Mouse (Mus musculus): Measurements from ENCODE around the gene Gm10974.
A peak's percentile ranks its signal among the peaks of the same experiment; 100 is the strongest.

Gm10974 gene

DNA sequence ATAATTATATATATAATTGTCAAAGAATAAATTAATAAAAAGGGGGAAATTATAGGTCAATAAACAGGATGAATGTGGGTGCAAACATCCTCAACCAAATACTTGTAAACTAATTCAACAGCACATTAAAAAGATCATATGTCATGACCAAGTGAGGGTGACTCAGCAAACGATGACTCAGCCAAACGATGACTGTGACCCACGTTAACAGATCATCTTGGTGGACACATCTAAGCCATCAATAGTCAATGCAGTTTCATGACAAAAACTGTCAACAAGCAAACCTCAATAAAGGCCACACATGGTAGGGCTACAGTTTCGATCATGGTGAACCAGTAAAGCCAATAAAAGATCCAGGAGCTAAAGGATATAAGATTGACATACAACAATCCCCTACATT, 6.7 kb upstream of the Gm10974 start:
- DNase-seq (ENCODE audit: low read depth, low spot score): peak; percentile 19

DNA sequence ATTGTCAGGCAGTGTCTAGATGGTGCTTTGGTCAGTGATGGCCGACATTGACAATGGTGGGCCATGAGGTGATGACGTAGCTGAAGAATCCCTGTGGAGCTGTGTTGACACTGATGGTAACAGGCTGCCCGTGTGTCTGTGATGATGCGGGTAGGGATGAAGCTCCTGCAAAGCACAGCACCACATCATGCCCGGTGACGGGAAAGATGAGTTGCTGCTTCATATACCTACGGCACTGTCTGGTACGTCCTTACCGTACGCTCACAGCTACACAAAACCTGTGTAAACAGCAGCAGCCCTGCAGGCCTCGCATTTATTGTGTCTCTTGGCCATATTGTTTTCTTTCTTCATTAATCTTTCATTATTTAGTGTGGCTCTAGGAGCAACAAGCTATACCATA, 1.2 kb upstream of the Gm10974 start:
- DNase-seq (ENCODE audit: low read depth, low spot score): no peak

DNA sequence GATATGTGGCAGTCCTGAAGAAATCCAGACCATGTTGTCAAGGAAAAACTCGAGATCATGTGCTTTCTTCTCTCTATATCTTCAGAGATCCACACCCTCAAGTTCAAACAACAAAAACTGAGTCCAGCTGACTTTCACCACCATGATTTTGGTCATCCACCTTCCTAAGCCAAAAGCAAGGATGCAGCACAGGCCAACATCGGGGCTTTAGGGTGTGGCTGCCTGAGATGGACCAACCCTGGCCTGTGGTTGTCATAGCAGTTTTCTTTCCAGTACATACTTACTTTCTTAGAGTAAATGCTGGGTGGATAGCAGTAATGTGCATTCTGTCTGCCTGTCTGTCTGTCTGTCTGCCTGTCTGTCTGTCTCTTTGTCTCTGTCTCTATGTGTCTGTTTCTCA, 294 bp upstream of the Gm10974 start:
- no peak for DNase-seq (ENCODE audit: low read depth, low spot score)

DNA sequence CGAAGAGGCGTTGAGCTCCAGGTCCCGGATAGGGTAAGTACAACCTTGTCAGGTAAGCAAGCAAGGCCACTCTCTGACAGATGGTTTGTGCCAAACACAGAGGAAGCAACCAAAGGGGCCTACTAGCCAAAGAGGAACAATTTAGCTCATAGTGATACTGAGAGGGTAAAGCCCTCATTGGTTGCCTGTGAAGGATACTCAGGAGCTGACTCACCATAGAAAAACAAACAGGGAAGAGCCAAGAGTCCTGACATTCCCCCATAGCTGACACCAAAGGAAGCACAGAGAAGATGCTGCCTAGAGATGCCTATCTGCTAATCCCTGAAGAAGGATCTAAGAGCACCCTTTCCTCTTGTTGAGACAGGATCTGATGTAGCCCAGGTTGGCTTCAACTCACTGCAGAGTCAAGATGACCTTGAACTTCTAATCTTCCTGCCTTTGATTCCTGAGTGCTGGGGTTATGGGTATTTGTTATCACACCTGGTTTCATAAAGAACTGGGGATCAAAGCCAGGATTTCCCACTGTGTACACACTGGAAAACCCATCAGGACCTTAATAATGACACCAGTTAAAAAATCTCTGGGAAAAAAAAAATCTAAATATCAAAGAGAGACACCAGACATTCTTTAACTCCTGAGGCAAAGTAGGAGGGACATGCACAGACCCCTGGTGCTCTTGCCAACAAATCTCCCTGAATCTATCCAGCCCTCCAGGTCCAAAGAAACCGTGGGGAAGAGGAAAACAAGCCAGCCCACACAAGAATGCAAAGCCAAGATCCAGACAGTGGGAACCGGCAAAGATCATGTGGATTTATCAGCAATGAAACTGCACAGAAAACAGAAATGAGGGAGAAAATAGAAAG, 3.6 kb downstream of the Gm10974 start:
- no peak for DNase-seq (ENCODE audit: low read depth, low spot score)

DNA sequence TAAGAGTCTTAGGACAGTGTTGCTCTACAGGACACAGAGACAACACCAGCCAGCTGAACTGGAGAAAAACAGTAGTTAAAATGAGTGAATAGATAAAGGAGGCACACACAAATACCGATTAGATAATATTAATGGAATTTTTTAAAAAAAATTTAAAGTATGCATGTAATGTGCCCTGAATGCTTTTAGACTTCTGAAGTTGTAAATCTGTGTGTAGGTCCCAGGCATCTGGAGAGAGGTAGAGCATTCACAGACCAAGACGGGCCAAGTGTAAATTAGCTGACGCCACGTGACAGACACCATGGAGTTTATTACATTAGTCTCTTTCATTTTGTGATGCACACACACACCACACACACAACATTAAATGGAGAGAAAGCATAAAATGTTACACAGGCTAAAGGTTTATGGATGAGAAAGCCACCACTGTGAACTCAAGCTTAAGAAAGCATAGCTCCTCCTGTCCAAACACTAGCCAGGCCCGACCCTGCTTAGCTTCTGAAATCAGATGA, 4.3 kb downstream of the Gm10974 start:
- DNase-seq (ENCODE audit: low read depth, low spot score): no peak

DNA sequence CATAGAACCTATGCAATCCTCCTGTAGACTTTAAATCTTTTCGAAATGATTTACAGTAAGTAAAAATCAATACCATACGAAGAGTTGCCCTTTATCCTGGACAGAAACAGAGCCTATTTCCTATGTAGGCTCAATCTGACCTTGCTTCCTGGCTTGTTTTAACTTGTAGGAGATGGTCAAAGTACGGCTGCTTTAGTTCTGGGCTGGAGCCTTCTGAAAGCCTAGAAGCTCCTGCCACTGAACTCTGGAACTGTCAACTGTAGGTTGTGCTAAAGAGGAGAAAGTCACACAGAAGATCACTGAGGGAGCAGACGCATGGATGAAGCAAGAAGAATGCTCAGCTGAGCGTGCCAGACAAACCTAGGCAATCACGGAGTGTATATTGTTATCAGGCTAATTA, 5.3 kb downstream of the Gm10974 start:
- no peak for DNase-seq (ENCODE audit: low read depth, low spot score)

DNA sequence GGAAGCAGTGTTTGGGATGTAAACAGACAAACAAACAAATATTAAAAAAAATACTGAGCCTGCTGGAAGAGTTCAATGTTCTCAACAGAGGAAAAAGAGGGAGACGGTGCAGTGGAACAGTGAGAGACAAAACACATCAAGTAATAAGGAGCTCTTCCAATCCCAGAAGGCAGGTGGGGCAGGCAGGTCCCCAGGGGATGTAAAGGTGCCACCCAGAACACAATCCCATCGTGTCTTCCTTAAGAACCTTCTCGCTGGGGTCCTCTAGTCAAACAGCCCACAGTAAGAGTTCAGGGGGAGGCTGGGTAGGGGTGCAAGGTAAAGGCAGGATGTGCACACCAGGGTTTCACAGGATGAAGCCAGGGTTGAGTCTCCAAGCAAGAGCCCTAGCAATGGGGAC, 7.7 kb downstream of the Gm10974 start:
- no peak for DNase-seq (ENCODE audit: low read depth, low spot score)

DNA sequence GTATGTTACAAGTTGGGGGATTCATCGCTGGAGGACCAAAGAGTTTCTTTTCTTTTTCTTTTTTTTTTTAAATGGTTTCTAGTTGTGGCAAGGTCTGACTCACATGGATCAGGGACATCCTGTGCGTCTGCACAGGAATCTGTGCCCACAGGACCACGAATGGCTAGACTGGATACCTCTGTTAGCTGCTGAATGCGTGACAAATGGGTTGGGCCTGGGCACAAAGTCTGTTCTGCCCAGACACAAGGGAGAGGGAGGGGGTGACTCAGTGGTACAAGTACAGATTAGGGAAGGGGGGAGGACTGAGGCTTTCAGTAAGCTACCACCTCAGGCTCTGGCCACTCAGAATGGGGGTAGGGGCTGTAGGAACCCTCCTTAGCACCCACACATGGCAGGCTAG, 10.0 kb downstream of the Gm10974 start:
- DNase-seq (ENCODE audit: low read depth, low spot score): no peak

DNA sequence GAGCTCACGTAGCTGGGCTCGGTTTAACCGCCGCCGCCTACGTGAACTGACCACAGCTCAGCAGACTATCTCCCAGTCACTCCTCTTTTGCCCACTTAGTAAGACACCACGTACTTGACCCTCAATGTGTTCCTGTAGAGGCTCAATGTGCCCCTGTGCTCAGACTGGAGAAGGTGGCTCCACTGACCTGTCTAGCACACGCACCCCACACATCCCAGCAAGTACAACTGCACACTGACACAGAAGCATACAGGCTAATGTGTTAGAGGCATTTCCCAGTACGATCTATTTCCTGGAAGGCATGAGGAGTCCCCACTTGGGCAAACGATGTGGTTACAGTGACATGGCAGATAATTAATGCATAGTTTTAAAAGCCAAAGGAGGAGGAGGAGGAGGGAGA, 10.9 kb downstream of the Gm10974 start:
- no peak for DNase-seq (ENCODE audit: low read depth, low spot score)

DNA sequence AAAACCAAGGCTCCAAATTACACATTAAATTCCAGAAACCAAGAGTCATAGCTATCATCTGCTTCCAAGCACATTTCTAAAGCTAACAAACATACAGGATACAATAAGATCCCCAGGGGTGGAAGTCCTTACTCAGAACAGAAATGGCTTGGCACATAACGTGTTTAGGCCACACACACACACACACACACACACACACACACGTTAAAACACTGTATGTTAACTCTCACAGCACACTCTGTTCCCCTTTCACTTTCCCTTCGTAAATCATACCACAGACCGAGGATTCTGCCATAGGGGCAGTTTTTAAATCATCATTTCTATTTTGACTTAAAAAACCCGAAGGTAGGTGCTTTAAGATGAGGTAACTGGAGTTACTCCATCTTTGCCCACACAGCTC, 18.5 kb downstream of the Gm10974 start:
- no peak for DNase-seq (ENCODE audit: low read depth, low spot score)

DNA sequence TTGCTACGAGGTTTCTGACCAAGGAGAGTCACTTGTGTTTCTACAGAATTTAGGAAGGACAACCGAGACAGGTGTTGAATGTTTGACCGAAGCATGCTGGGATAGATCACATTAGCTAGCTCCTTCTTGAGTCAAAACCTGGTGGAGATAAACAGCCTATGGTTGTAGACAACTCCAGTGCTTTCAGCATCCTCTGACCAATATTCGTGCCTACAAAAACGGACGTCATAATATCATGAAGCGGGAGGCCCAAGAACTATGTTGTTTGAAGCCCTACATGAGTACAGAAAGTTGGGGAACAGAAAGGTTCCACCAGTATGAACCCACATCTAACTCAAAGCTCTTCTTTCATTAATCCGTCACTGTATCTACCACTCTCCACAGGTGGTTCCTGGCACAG, 19.2 kb downstream of the Gm10974 start:
- DNase-seq (ENCODE audit: low read depth, low spot score): no peak

DNA sequence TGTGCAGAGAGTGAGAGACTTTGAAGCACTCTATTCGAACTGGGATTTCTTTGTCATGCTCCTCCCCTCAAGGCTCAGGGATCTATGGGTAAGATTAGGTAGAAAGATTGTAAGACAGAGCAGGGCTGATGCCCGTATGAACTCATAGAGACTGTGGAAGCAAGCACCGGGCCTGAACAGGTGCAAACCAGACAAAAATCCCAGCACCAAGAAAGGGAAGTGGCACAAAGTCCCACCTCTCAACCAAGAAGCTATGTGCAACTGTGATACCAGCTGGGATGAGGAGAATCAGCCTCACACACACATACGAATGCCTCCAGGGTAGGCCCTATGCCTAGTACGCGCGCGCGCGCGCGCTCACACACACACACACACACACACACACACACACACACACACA, 20.1 kb downstream of the Gm10974 start:
- DNase-seq (ENCODE audit: low read depth, low spot score): no peak

DNA sequence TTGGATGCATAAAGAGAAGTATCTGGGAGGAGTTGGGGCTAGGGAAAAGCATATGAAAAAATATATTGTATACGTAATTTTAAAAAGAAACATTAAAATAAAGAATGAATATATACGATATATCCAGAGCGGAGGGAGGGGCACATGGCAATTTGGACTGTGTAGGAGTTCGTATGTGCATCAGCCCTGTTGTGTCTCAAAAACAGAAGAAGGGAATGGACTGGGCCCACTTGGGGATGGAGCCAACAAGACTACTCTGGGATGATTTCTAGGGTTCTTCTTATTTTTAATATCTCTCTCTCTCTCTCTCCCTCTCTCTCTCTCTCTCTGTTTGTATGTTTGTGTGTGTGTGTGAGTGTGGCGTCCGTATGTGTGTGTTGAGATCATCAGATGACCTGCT, 20.7 kb downstream of the Gm10974 start:
- DNase-seq (ENCODE audit: low read depth, low spot score): no peak

DNA sequence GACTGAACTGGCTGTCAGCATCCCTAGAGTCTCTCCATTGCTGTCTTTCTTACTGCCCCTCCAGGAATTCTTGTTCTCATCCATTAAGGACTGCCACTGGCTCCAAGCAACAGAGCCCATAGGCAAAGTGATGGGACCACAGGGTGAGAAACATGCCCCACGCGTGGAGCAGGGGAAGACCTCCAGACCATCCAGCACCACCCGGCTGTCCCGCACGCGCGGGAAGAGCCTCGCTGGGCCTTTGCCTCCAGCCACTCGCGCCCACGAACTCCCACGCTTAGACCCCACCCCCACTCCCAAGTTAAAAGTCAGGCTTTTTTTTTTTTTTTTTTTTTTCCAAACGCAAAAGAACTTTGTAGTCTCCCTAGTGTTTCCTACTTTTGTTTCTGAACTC, 21.7 kb downstream of the Gm10974 start:
- DNase-seq (ENCODE audit: low read depth, low spot score): no peak

DNA sequence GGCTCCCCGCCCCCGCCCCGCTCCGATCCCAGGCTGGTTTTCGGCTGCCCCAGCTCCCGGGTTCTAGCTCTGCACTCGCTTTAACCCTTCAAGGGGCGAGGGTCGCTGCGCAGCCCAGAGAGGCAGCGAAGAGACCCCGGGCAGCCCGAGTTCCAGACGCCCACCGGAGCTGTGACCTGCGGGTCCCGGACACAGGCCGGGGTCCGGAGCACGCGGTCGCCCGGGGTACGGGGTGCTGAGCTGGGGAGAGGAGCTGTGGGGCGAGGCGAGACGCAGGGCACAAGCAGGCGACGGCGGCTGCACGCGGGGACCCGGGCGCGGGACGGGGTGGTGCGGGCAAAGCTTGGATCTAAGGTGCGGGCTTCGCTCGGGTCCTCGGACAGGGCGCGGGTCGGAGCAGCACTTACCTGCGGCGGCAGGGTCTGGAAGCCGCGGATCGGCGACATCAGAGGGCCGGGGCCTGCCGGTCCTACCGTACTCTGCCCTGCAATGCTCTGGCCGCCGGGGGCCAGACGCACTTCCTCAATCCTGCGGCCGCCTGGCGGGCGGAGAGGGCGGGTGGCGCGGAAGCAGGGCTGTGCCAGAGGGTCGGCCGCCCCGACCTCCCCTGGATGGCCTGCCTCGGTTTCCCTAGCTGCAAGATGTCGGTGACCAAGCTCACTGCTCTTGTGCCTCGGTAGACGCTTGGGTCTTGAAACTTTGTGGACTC, 22.3 kb downstream of the Gm10974 start, which contains the start of gene Lrrk1:
Gene Lrrk1, minus strand, starts transcription at position 538 of the 709 bp plus-strand sequence.
- no peak for DNase-seq (ENCODE audit: low read depth, low spot score)

DNA sequence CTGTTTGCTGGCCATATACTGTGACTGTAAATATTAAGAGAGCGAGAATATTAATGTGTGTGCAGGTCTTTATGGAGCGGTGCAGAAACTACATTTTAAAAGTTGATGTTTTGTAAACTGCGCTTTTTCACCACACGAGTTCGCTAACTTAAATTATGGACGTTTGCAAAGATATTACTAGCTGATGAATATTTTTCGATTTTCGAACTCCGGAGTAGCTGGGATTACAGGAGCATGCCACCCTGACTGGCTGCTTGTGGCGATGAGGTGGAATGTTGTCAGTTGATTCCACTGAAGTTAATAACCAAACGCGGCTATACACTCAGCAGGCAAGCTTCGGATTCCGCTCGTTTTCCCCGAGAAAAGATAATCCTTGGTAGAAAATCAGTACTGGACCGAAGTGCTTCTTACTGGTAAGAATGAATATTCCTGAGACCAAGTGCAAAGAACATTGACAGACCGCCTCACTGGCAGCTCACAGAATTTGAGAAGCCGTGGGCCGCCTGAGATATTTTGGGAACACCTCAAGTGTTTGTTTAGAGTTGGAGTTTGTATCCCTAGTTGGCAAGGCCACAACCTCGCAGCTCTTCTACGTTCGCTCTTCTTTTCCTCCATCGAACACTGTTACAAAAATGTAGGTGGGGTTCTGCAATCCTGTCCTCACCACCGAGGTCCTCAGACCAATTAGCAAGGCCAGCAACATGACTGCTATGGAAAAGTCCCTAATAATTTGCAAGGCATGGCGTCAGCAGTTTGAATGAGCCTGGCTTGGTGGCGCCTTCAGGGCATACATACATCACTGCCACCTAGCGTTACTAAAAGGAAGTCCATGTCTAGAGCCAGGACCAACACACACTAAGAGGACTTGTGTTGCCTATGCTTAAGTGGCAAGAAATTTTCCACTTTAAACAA, 23.2 kb downstream of the Gm10974 start:
- DNase-seq (ENCODE audit: low read depth, low spot score): peak; percentile 26

DNA sequence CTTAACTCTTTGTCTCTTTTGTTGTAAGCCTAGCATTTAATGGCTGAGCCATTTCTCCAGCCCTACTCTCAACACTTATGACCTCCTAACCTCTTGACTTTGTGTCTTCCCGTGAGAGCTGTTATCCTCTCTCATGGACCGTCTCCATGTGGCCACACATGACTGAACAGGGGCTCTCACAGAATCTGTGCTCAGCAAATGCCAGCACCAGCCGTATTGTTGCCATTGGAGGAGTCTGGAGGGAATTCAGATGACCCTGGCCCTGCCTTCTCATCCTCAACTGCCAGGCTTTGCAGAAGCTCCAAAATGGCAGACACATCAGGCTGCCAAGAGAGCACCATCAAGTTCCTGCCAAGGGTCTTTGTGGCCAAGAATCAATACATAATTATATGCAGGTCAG, 31.6 kb downstream of the Gm10974 start:
- no peak for DNase-seq (ENCODE audit: low read depth, low spot score)

DNA sequence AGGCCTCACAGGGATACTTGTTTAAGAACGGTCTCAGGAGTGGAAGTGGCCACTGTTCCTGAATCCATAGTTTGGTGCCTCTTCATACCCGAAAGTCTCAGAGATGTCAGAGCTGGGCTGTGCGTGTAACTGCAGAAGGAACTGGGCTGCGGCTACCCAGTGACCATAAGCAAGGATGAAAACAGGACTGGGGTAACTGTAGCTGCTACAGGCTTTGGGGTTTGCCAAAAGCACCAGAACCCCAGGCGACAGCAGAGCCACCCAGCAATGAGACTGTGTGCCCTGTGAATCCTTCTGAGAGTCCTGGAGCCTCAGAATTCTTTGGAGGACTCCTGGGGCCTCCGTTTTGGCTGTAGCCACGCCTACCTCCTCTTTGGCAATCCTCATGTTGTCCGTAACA, 35.9 kb downstream of the Gm10974 start:
- no peak for DNase-seq (ENCODE audit: low read depth, low spot score)

DNA sequence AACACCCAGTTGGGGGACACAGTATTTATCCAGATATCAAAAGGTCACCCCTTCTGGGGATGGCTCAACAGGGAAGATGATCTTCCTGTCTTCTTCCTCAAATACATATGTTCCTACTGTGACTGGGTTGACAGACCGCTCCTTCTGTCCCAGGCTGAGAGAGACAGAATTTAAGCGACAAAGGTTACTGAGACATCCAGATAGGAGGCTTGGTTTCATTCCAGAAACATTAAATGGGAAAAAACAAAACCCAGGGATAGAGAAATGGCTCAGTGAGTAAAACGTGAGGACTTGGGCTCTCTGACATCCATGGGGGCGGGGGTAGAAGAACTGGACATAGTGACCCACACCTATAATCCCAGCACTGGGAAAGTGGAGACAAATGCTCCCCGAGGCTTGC, 37.2 kb downstream of the Gm10974 start:
- no peak for DNase-seq (ENCODE audit: low read depth, low spot score)

DNA sequence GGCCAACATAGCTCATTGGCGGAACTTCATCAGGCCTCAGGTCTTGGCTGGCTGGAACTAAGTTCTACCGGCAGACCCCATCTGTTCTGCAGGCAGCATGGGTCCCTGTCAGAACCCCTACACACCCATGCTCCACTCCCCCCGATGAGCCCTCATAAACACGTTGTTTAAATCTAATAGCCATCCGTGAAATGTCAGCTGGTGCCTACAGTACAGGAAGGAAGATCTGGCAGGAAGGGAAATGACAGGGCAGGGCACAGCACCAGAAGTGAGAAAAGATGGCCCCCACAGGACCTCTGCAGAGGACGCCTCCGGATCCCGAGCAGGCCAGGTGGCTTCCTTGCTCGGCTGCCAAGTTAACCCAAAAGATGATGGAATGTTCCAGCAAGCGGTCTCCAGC, 38.4 kb downstream of the Gm10974 start:
- DNase-seq (ENCODE audit: low read depth, low spot score): no peak

DNA sequence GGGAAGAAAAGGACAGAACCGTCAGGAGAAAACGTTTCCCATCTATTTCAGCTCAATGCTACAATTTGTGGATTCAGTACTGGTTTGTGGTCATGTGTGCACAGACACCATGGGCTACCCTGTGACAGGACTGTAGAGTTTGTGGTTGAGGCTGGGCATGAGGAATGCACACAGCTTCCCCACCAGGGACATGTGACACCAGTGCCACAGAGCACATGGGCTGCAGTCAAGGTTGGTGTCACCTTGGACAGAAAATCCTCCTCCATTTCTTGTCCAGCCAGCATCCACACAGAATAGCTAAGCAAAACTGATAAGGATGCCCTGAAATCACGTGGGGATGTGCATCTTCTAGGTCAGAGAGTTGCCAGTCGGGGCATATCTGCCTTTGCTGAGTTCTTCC, 39.1 kb downstream of the Gm10974 start:
- DNase-seq (ENCODE audit: low read depth, low spot score): no peak

DNA sequence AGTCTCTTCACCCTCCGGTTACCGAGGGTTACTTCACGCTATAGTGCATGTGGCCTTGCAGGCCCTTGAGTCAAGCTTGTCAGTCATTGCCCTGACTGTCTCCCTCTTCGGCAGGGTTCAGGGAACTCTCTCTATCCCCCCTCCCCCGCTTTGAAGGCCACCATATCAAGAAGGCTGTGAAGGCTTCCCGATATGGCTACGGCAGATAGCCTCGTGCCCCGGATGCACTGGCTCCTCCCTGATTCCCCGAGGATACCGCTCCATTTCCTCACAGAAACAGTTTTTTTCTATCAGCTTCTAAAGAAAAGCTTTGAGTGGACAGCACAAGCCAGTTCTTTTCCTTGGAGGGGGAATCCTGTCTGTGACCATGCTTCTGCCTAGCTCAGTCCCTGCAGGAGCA, 39.8 kb downstream of the Gm10974 start:
- no peak for DNase-seq (ENCODE audit: low read depth, low spot score)

Measured in c-Kit-negative CD71-positive TER-119-positive erythroid progenitor cells, embryonic 14.5 days (primary cell).